In genomic region chrX:142895316-142895715, GRCm38 (mm10) we compare ENCODE assay signal across 16 mouse cellular contexts.
"Had no signal": no experiment of that assay in that cellular context is flagged by ENCODE, and none has a peak within 500 bp of the region (broad histone marks: within the 10 kb centered on the region; RNA-seq: fewer than 3 reads in every experiment).

No protein-coding gene starts in this region.

- H3K9me3 ChIP-seq: liver, embryonic 15.5 days; megakaryocyte, embryonic 14.5 days; midbrain, embryonic 15.5 days; neural tube, embryonic 13.5 days; stomach, embryonic 15.5 days had no signal

- H3K36me3 ChIP-seq: liver, embryonic 15.5 days; midbrain, embryonic 15.5 days; neural tube, embryonic 13.5 days; stomach, embryonic 15.5 days had no signal

- H3K9ac ChIP-seq: liver, embryonic 15.5 days; midbrain, embryonic 15.5 days; neural tube, embryonic 13.5 days; stomach, embryonic 15.5 days had no signal

- H3K27me3 ChIP-seq: liver, embryonic 15.5 days; stomach, embryonic 15.5 days had no signal

- H3K4me3 ChIP-seq: left cerebral cortex, adult 2 months; liver, embryonic 15.5 days; megakaryocyte, embryonic 14.5 days; midbrain, embryonic 15.5 days; neural tube, embryonic 13.5 days; stomach, embryonic 15.5 days had no signal

- ATAC-seq: intestine, postnatal 0 days; midbrain, embryonic 15.5 days had no signal

- H3K4me2 ChIP-seq: liver, embryonic 15.5 days; midbrain, embryonic 11.5 days; midbrain, embryonic 15.5 days; neural tube, embryonic 13.5 days; stomach, embryonic 15.5 days had no signal

- H3K4me1 ChIP-seq: liver, embryonic 15.5 days; midbrain, embryonic 15.5 days; neural tube, embryonic 13.5 days; stomach, embryonic 15.5 days had no signal

- H3K27ac ChIP-seq: left cerebral cortex, adult 2 months; liver, embryonic 15.5 days; macrophage; midbrain, embryonic 15.5 days; neural tube, embryonic 13.5 days; stomach, embryonic 15.5 days had no signal

- DNase-seq: kidney, adult 8-10 months; kidney, postnatal 10 days; kidney, postnatal 4 days; lung, adult 2 months; lung, postnatal 10 days; retina, postnatal 1 day; thymus, postnatal 4 days had no signal
